Mouse (Mus musculus): ENCODE measurements around the gene Gsdma2.

Gsdma2 gene

DNA sequence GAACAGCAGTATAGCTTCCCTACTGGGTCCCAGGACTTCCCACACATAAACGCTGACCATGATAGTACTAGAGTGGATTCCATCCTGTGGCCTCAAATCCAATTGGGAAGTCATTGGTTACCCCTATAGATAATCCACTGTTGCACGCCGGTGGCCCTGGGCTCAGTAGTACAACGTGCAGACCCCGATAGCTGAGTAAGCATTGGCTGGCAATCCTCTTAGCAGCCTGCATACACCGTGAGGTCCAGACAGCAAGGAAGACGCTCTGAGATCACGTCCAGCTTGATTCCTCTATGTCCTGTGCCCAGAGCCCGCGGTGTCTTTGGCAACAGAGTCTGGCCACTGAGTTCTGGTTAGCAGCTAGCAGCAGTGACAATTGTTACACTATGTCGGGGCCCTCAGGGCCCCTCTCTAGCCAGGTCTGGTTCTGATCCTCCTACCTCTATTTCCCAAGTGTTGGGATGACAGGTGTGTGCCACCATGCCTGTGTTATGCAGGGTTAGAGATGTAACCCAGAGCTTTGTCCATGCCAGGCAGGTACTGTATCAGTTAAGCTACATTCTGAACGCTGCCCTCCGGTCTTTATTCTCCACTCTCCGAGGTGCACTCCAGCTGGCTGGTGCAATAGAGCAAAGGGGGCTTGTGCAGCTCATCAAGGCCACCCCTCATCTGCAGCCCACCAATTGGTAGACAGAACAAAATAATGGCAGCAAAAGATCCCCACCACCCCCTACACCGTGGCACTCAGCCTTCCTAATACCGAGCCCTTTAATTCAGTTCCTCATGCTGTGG, 52.5 kb downstream of the Gsdma2 start:
- no peak for DNase-seq (ENCODE audit: low read depth, low spot score)

DNA sequence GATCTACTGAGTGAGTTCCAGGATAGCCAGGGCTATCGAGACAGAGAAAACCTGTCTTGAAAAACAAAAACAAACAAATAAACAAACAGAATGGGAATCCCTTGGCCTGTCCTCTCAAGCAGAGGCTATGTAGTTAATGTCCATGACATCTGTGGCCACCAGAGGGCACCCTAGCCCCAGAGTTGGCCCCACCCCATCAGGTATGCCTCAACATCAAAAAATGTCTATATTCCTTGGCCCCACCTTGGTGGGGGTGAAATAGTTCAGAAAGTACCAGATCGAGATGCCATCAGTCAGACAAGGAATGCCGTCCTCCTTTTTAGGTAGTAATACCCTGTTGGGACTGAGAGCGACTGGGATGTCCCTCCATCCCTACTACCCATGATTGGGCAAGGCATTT, 53.4 kb downstream of the Gsdma2 start:
- DNase-seq (ENCODE audit: low read depth, low spot score): peak; percentile 90

DNA sequence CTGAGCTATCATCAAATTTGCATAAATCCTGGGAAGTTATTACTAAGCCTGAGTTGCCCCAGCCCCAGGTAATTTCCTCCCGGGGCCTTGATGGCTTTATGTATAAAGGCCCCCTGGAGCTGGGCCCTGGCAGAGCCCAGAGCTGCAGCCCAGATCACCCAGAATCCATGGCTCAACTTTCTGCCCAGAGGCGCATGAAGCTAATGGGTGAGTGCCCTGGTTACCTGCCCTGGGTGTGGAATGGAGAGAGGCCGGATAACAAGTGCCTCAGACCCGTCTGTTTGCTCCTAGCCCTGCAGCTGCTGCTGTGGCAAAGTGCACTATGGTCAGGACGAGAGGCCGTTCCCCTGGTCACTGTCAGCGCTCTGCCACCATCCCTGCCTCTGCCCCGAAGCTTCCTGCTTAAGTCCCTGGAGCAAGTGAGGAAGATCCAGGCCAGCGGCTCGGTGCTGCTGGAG, 54.7 kb downstream of the Gsdma2 start, which contains the start of gene Csf3:
TSS of gene Csf3 (plus strand) at position 51 of the 458 bp plus-strand sequence.
- DNase-seq (ENCODE audit: low read depth, low spot score): no peak

DNA sequence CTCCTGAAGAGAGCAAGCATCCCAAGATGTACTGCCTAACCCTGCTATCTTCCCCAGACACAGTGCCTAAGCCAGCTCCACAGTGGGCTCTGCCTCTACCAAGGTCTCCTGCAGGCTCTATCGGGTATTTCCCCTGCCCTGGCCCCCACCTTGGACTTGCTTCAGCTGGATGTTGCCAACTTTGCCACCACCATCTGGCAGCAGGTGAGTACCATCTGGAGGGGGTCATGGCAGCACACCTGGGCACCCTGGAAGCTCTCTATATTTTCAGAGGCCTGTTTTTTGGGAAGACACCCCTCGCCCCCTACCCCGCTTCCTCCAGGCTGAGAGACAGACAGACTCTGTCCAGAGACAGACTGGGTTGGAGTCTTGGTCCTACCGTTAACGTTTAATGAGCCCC, 55.8 kb downstream of the Gsdma2 start:
- no peak for DNase-seq (ENCODE audit: low read depth, low spot score)

DNA sequence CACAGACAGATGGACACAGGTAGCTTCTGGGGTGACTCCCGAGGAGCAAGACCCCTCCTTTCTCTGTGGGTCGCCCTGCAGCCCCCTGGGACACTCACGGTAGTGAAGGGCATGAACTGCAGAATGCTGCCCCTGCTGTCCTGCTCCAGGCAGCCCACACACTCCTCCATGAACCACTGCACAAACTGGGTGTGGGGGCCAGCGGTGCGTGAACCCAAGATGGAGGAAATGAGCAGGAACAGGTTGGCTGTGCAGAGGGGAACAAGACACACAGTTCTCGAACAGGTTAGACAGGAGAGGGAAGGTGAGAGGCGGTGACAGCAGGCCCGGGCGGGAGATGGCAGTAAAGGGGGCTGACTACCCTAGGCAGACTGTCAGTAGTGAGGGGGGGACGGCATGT, 58.5 kb downstream of the Gsdma2 start:
- DNase-seq (ENCODE audit: low read depth, low spot score): no peak
